Mouse (Mus musculus) embryonic fibroblast, embryonic 13.5 days (primary cell): Measurements from ENCODE around the gene Klc2.

Source experiments
- CTCF ChIP-seq: IDR thresholded peaks from 2 replicates; pipeline ENCODE4 v1.5.1; 2011; ENCODE audit warnings: mild to moderate bottlenecking, control low read depth, low read length, moderate library complexity, borderline replicate concordance; ENCODE audit not compliant: insufficient read depth
- POLR2A ChIP-seq: IDR thresholded peaks from 2 replicates; pipeline ENCODE4 v1.6.1; 2011; ENCODE audit warnings: low read depth, mild to moderate bottlenecking, control low read depth, low read length, moderate library complexity

DNA sequence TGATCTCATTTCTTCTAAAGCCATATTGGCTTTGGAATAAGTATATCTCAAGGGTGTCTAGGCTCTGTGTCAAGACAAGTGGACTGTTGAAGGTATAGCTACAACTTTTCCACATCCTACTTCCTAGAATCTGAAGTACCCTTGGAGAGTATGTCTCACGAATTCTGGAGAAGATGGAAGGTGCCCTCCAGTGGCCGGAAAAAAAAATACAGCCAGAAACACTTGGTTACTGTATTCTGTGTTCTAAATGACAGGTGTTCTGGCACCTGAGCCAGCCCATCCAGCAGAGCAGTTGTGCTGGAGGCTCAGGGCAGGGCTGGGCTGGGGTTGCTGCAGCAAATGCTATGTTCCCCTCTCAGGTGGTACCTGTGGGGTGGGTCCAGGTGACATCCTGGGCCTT, 21.3 kb upstream of the Klc2 start:
- TF ChIP-seq POLR2A = no peak
- TF ChIP-seq CTCF = no peak
